In genomic region chr14:27630973-27631640, GRCm38 (mm10) we compare ENCODE assay signal across 15 mouse cellular contexts. TPM values are rescaled to one million over a fixed set of nuclear protein-coding genes. Genes with fewer than 3 reads are reported as not detected.
"Had no signal": no experiment of that assay in that cellular context is flagged by ENCODE, and none has a peak within 500 bp of the region (broad histone marks: within the 10 kb centered on the region; RNA-seq: fewer than 3 reads in every experiment).

No protein-coding gene starts in this region.

- H3K27me3 ChIP-seq: limb, embryonic 15.5 days; liver, embryonic 12.5 days; megakaryocyte, embryonic 14.5 days; midbrain, embryonic 15.5 days had no signal

- H3K4me3 ChIP-seq: limb, embryonic 15.5 days; liver, embryonic 12.5 days; megakaryocyte, embryonic 14.5 days; midbrain, embryonic 15.5 days had no signal

- DNase-seq: kidney, adult 11 months; kidney, adult 9 months; kidney, postnatal 36 days; lung, embryonic 14.5 days; lung, postnatal 10 days; right cerebral cortex, adult 18-20 months; thymus, adult 18-20 months; thymus, postnatal 36 days had no signal

- H3K27ac ChIP-seq: kidney, postnatal 0 days; limb, embryonic 15.5 days; liver, embryonic 12.5 days; macrophage; midbrain, embryonic 15.5 days; stomach, postnatal 0 days had no signal

- H3K4me1 ChIP-seq: limb, embryonic 15.5 days; liver, embryonic 12.5 days; megakaryocyte, embryonic 14.5 days had no signal

- H3K9ac ChIP-seq: limb, embryonic 15.5 days; liver, embryonic 12.5 days; lung, embryonic 14.5 days; midbrain, embryonic 15.5 days had no signal

- H3K36me3 ChIP-seq: limb, embryonic 15.5 days; liver, embryonic 12.5 days; midbrain, embryonic 15.5 days had no signal

RNA-seq across cellular contexts. Expression of gene Erc2, which starts 8.9 kb away (rescaled TPM):
- polyA plus RNA-seq: macrophage had no signal
